Mouse (Mus musculus) thymus, postnatal 0 days (tissue): ENCODE results near the gene Rlim. TPM values are rescaled to one million over a fixed set of nuclear protein-coding genes. Genes with fewer than 3 reads are reported as not detected.

Experiments
- polyA plus RNA-seq: library from polyadenylated mRNA; unstranded; fragments of >200 nt; fragmentation: Nextera tagmentation; extraction: Ambion mirVana; gene quantifications from 2 replicates; pipeline ENCODE4 v1.2.1, GENCODE M21; 2015

The Rlim gene
- polyA plus RNA-seq, 1 experiment from 2014 or later: 21.5 TPM

Other genes with a start within 250 kb of the Rlim start
- gene Slc16a2, start 159.3 kb downstream of the Rlim start, polyA plus RNA-seq: 1.1 and 1.5 TPM in 2 replicates
- 0.09 and 0.10 TPM in 2 replicates for gene Nexmif, start 219.9 kb upstream of the Rlim start, polyA plus RNA-seq